Mouse (Mus musculus): ENCODE results near the gene Sec31a. TPM values are rescaled to one million over a fixed set of nuclear protein-coding genes. Genes with fewer than 3 reads are reported as not detected.

Gene Sec31a
- polyA plus RNA-seq, 1 experiment from 2014 or later, result 67.0 TPM

DNA sequence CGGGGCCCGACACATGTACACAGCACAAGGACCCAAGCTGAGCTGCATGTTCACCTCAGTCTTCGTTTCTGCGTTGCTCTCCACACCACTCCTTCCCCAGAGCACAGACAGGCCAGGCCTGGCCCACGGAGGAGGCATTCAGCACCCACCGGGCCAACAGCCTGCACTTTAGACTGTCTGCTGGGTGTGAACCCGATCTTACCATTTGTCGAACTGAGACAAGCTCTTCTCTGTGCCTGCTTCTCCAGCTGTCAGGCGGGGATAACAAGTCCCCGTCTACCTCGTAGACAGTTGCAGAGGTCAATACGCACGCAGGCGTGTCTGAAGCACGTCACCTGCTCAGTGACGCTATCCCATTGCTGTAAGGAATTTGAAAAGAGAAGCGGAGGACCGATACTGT lies 99.0 kb downstream of the Sec31a start:
- ATAC-seq, result no peak
- no peak overlapping the region for H3K4me2 ChIP-seq
- no peak overlapping the region for H3K9ac ChIP-seq
- no peaks in the 10 kb centered on the region for H3K36me3 ChIP-seq
- H3K4me1 ChIP-seq, result no peaks in the 10 kb centered on the region
- H3K9me3 ChIP-seq (replicated peaks), result no peaks in the 10 kb centered on the region
- H3K4me3 ChIP-seq, result no peak overlapping the region
- H3K27me3 ChIP-seq (replicated peaks), result no peaks in the 10 kb centered on the region
- WGBS (ENCODE audit: insufficient replicate concordance), result 67% methylated on average over 18 of the region's 18 CpGs
- no peak overlapping the region for H3K27ac ChIP-seq

DNA sequence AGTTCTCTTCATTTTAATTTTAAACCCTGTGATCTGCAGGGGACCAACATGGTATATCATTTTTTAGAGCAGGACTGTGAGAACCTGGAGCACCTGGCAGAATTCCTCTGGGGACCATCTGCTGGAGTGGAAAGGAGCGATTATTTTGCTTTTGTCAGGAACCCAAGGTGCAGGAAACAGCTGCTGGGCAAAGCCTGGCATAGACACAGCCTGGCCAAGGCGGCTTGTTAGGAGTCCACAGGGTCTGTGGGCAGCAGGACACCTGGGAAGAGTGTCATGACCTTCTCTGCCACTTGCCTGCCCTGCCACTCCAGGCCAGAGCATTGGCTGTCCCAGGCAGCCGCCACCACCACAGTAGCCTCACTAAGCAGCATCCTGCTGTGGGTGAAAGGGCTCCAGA lies 100.4 kb downstream of the Sec31a start:
- Histone ChIP-seq H3K4me3 (no peak overlapping the region), H3K4me1 (no peaks in the 10 kb centered on the region), H3K27ac (no peak overlapping the region), H3K9ac (no peak overlapping the region), H3K27me3 (replicated peaks) (no peaks in the 10 kb centered on the region), H3K36me3 (no peaks in the 10 kb centered on the region), H3K4me2 (no peak overlapping the region), H3K9me3 (replicated peaks) (no peaks in the 10 kb centered on the region)
- ATAC-seq, result no peak
- WGBS (ENCODE audit: insufficient replicate concordance), result 49% methylated on average over 3 of the region's 3 CpGs

DNA sequence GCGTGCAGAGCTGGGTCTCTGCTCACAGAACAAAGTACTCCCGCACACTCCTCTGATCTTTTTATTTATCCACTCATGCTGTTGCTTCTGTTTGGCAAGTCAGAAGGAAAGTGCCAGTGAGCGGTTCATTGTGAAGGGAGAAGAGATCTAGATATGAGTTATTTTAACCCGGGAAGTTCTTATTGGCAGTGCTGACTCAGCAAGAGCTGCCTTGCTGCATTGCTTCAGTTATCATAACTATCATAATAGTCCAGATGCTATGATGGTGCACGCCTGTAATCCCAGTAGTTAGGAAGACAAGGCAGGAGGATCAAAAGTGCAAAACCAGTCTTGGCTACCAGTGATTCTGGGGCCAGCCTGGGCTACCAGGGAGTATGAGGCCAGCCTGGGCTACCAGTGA lies 103.6 kb downstream of the Sec31a start:
- WGBS (ENCODE audit: insufficient replicate concordance), result 58% methylated on average over 5 of the region's 5 CpGs
- Histone ChIP-seq H3K9me3 (replicated peaks) (no peaks in the 10 kb centered on the region), H3K36me3 (no peaks in the 10 kb centered on the region), H3K9ac (no peak overlapping the region), H3K4me2 (no peak overlapping the region), H3K4me3 (no peak overlapping the region), H3K27ac (no peak overlapping the region), H3K27me3 (replicated peaks) (no peaks in the 10 kb centered on the region), H3K4me1 (no peaks in the 10 kb centered on the region)
- ATAC-seq, result no peak

Other genes starting within 250 kb of the Sec31a start
- 15.0 and 16.5 TPM in 2 replicates for gene Lin54, start 84.4 kb upstream of the Sec31a start, polyA plus RNA-seq (2016; fragmentation: Nextera tagmentation; extraction: Ambion mirVana)
- gene Cops4, start 102.1 kb upstream of the Sec31a start, polyA plus RNA-seq (2016; fragmentation: Nextera tagmentation; extraction: Ambion mirVana), result 108 and 114 TPM in 2 replicates
- gene Plac8, start 156.0 kb upstream of the Sec31a start, polyA plus RNA-seq (2016; fragmentation: Nextera tagmentation; extraction: Ambion mirVana), result 32.2 and 35.8 TPM in 2 replicates